Mouse (Mus musculus): ENCODE measurements around the gene Auh. TPM values are rescaled to one million over a fixed set of nuclear protein-coding genes. Genes with fewer than 3 reads are reported as not detected.
A peak's percentile ranks its signal among the peaks of the same experiment; 100 is the strongest.

Auh gene
- polyA plus RNA-seq (2012; rRNA removed), result 39.7 and 42.9 TPM in 2 replicates

GRCm38 (mm10) chr13:52929209-52930171 is at the start of gene Auh:
Gene Auh (minus strand): TSS chr13:52929681.
- TF ChIP-seq POLR2A (IDR thresholded peaks at IDR 0.05; ENCODE audit: borderline replicate concordance, extremely low read depth, insufficient read depth, insufficient read length, poor library complexity, severe bottlenecking) (peak; percentile 90), CTCF (IDR thresholded peaks at IDR 0.05; ENCODE audit: borderline replicate concordance, extremely low read depth, insufficient read depth, insufficient read length) (no peak)
- DNase-seq (ENCODE audit: low read depth), result peak; percentile 96

GRCm38 (mm10) chr13:52978321-52978981 is 49.0 kb upstream of the Auh start:
- DNase-seq (ENCODE audit: low read depth), result peak; percentile 60
- TF ChIP-seq POLR2A (IDR thresholded peaks at IDR 0.05; ENCODE audit: borderline replicate concordance, extremely low read depth, insufficient read depth, insufficient read length, poor library complexity, severe bottlenecking), result peak; percentile 28; the same call in 1 of the 2 replicates
- no peak for TF ChIP-seq CTCF (IDR thresholded peaks at IDR 0.05; ENCODE audit: borderline replicate concordance, extremely low read depth, insufficient read depth, insufficient read length)

GRCm38 (mm10) chr13:52977757-52978156 is 48.3 kb upstream of the Auh start:
- peak; percentile 9 for DNase-seq (ENCODE audit: low read depth)
- TF ChIP-seq POLR2A (IDR thresholded peaks at IDR 0.05; ENCODE audit: borderline replicate concordance, extremely low read depth, insufficient read depth, insufficient read length, poor library complexity, severe bottlenecking) (no peak), CTCF (IDR thresholded peaks at IDR 0.05; ENCODE audit: borderline replicate concordance, extremely low read depth, insufficient read depth, insufficient read length) (no peak)

GRCm38 (mm10) chr13:52977221-52977609 is 47.7 kb upstream of the Auh start:
- TF ChIP-seq CTCF (IDR thresholded peaks at IDR 0.05; ENCODE audit: borderline replicate concordance, extremely low read depth, insufficient read depth, insufficient read length) (no peak), POLR2A (IDR thresholded peaks at IDR 0.05; ENCODE audit: borderline replicate concordance, extremely low read depth, insufficient read depth, insufficient read length, poor library complexity, severe bottlenecking) (no peak)
- DNase-seq (ENCODE audit: low read depth), result no peak

- no peak for TF ChIP-seq CTCF (IDR thresholded peaks at IDR 0.05; ENCODE audit: borderline replicate concordance, extremely low read depth, insufficient read depth, insufficient read length)
- no peak for TF ChIP-seq POLR2A (IDR thresholded peaks at IDR 0.05; ENCODE audit: borderline replicate concordance, extremely low read depth, insufficient read depth, insufficient read length, poor library complexity, severe bottlenecking)
- peak; percentile 61 for DNase-seq (ENCODE audit: low read depth)
Observed at GRCm38 (mm10) chr13:52976510-52977220, 47.2 kb upstream of the Auh start.

- TF ChIP-seq POLR2A (IDR thresholded peaks at IDR 0.05; ENCODE audit: borderline replicate concordance, extremely low read depth, insufficient read depth, insufficient read length, poor library complexity, severe bottlenecking), result no peak
- TF ChIP-seq CTCF (IDR thresholded peaks at IDR 0.05; ENCODE audit: borderline replicate concordance, extremely low read depth, insufficient read depth, insufficient read length), result no peak
Observed at GRCm38 (mm10) chr13:52976130-52976509, 46.6 kb upstream of the Auh start.

GRCm38 (mm10) chr13:52974676-52975075 is 45.2 kb upstream of the Auh start:
- DNase-seq (ENCODE audit: low read depth), result no peak
- TF ChIP-seq POLR2A (IDR thresholded peaks at IDR 0.05; ENCODE audit: borderline replicate concordance, extremely low read depth, insufficient read depth, insufficient read length, poor library complexity, severe bottlenecking) (no peak), CTCF (IDR thresholded peaks at IDR 0.05; ENCODE audit: borderline replicate concordance, extremely low read depth, insufficient read depth, insufficient read length) (no peak)

More at GRCm38 (mm10) chr13:52976130-52976509, 46.6 kb upstream of the Auh start:
- DNase-seq (ENCODE audit: low read depth), result peak; percentile 54

- DNase-seq (ENCODE audit: low read depth), result no peak
- TF ChIP-seq POLR2A (IDR thresholded peaks at IDR 0.05; ENCODE audit: borderline replicate concordance, extremely low read depth, insufficient read depth, insufficient read length, poor library complexity, severe bottlenecking) (no peak), CTCF (IDR thresholded peaks at IDR 0.05; ENCODE audit: borderline replicate concordance, extremely low read depth, insufficient read depth, insufficient read length) (no peak)
Observed at GRCm38 (mm10) chr13:52973427-52973826, 43.9 kb upstream of the Auh start.

GRCm38 (mm10) chr13:52972626-52973025 is 43.1 kb upstream of the Auh start:
- DNase-seq (ENCODE audit: low read depth), result no peak
- TF ChIP-seq POLR2A (IDR thresholded peaks at IDR 0.05; ENCODE audit: borderline replicate concordance, extremely low read depth, insufficient read depth, insufficient read length, poor library complexity, severe bottlenecking) (no peak), CTCF (IDR thresholded peaks at IDR 0.05; ENCODE audit: borderline replicate concordance, extremely low read depth, insufficient read depth, insufficient read length) (no peak)

GRCm38 (mm10) chr13:52970876-52971275 is 41.4 kb upstream of the Auh start:
- DNase-seq (ENCODE audit: low read depth), result no peak
- TF ChIP-seq POLR2A (IDR thresholded peaks at IDR 0.05; ENCODE audit: borderline replicate concordance, extremely low read depth, insufficient read depth, insufficient read length, poor library complexity, severe bottlenecking) (no peak), CTCF (IDR thresholded peaks at IDR 0.05; ENCODE audit: borderline replicate concordance, extremely low read depth, insufficient read depth, insufficient read length) (no peak)

- DNase-seq (ENCODE audit: low read depth), result no peak
Observed at GRCm38 (mm10) chr13:52962922-52963321, 33.4 kb upstream of the Auh start.

More at GRCm38 (mm10) chr13:52962922-52963321, 33.4 kb upstream of the Auh start:
- TF ChIP-seq CTCF (IDR thresholded peaks at IDR 0.05; ENCODE audit: borderline replicate concordance, extremely low read depth, insufficient read depth, insufficient read length) (no peak), POLR2A (IDR thresholded peaks at IDR 0.05; ENCODE audit: borderline replicate concordance, extremely low read depth, insufficient read depth, insufficient read length, poor library complexity, severe bottlenecking) (no peak)

Measured in brain, embryonic 14.5 days (tissue).